8 mouse cellular contexts compared by ENCODE assay signal in genomic region chr17:8166454-8166853, GRCm38 (mm10). TPM values are rescaled to one million over a fixed set of nuclear protein-coding genes. Genes with fewer than 3 reads are reported as not detected.
DNase-seq lines count a peak whose midpoint lies in the region; ATAC-seq and TF ChIP-seq lines count a peak whose summit lies in the region.
"Not testable (repeated sequence)": the region's sequence is repeated elsewhere in the genome, so short reads cannot be mapped to it uniquely, and the experiment has no call there.

No protein-coding gene starts in this region.

- H3K9me3 ChIP-seq in ES-Bruce4 (replicated peaks; ENCODE audit: control insufficient read depth, insufficient read depth, low read length, poor library complexity, severe bottlenecking); forebrain, embryonic 11.5 days (ENCODE audit: control insufficient read depth, low read length); heart, embryonic 14.5 days (ENCODE audit: control insufficient read depth, low read length); intestine, embryonic 14.5 days (ENCODE audit: control insufficient read depth, low read length); kidney, postnatal 0 days (replicated peaks; ENCODE audit: low read length); liver, embryonic 13.5 days (replicated peaks); midbrain, embryonic 13.5 days; stomach, embryonic 15.5 days: not testable (repeated sequence)

- peak overlapping the region; percentile 93 for H3K9ac ChIP-seq in ES-Bruce4 (ENCODE audit: low read depth, poor library complexity, severe bottlenecking)
- H3K9ac ChIP-seq in forebrain, embryonic 11.5 days (ENCODE audit: low read length); heart, embryonic 14.5 days (ENCODE audit: low read length); intestine, embryonic 14.5 days (ENCODE audit: low read length); kidney, postnatal 0 days (ENCODE audit: low read depth, low read length); midbrain, embryonic 13.5 days (replicated peaks); stomach, embryonic 15.5 days: not testable (repeated sequence)
- H3K9ac ChIP-seq in liver, embryonic 13.5 days: peak overlapping the region; percentile 78; the same call in 1 of the 2 replicates

- H3K4me2 ChIP-seq in forebrain, embryonic 11.5 days (ENCODE audit: low read depth, low read length, severe bottlenecking): peak overlapping the region; percentile 38
- peak overlapping the region; percentile 52 for H3K4me2 ChIP-seq in heart, embryonic 14.5 days (ENCODE audit: low read length)
- H3K4me2 ChIP-seq in intestine, embryonic 14.5 days (ENCODE audit: low read length): peak overlapping the region; percentile 41
- peak overlapping the region; percentile 41 for H3K4me2 ChIP-seq in kidney, postnatal 0 days (ENCODE audit: low read length)
- H3K4me2 ChIP-seq in liver, embryonic 13.5 days: peak overlapping the region; percentile 57
- H3K4me2 ChIP-seq in midbrain, embryonic 13.5 days (replicated peaks): peak overlapping the region; percentile 55
- peak overlapping the region; percentile 34 for H3K4me2 ChIP-seq in stomach, embryonic 15.5 days

- ATAC-seq in forebrain, embryonic 11.5 days (replicated peaks; ENCODE audit: low FRiP score); heart, embryonic 14.5 days (ENCODE audit: insufficient number of reproducible peaks, insufficient read depth, low FRiP score, low read depth); intestine, embryonic 14.5 days (replicated peaks; ENCODE audit: low FRiP score, low TSS enrichment, low read depth); kidney, postnatal 0 days (replicated peaks; ENCODE audit: low FRiP score, low read depth); liver, embryonic 13.5 days (ENCODE audit: low read depth); midbrain, embryonic 13.5 days; stomach, embryonic 15.5 days (ENCODE audit: insufficient read depth, low FRiP score, low read depth): not testable (repeated sequence)

- not testable (repeated sequence) for TF ChIP-seq EP300 in ES-Bruce4 (IDR thresholded peaks at IDR 0.05; ENCODE audit: insufficient read depth, low read depth, low read length)

- H3K36me3 ChIP-seq in ES-Bruce4 (ENCODE audit: control insufficient read depth, insufficient read depth, low read length, poor library complexity, severe bottlenecking): peaks cover 26% of the 10 kb centered on the region
- H3K36me3 ChIP-seq in forebrain, embryonic 11.5 days (ENCODE audit: control insufficient read depth, insufficient read depth, low read length); stomach, embryonic 15.5 days: not testable (repeated sequence)
- peaks cover 29% of the 10 kb centered on the region for H3K36me3 ChIP-seq in heart, embryonic 14.5 days (ENCODE audit: control insufficient read depth, insufficient read depth, low read length)
- H3K36me3 ChIP-seq in intestine, embryonic 14.5 days (ENCODE audit: control insufficient read depth, insufficient read depth, low read length): peaks cover 29% of the 10 kb centered on the region
- peaks cover 18% of the 10 kb centered on the region for H3K36me3 ChIP-seq in kidney, postnatal 0 days (ENCODE audit: insufficient read depth, low read length)
- peaks cover 23% of the 10 kb centered on the region for H3K36me3 ChIP-seq in liver, embryonic 13.5 days
- H3K36me3 ChIP-seq in midbrain, embryonic 13.5 days: peaks cover 18% of the 10 kb centered on the region

- WGBS in forebrain, embryonic 11.5 days: 58% methylated on average over 2 of the region's 3 CpGs
- 0% methylated on average over 1 of the region's 3 CpGs for WGBS in heart, embryonic 14.5 days
- WGBS in intestine, embryonic 14.5 days: 17% methylated on average over 1 of the region's 3 CpGs
- 0% methylated on average over 1 of the region's 3 CpGs for WGBS in kidney, postnatal 0 days
- 34% methylated on average over 2 of the region's 3 CpGs for WGBS in liver, embryonic 13.5 days (ENCODE audit: insufficient replicate concordance)
- WGBS in midbrain, embryonic 13.5 days: 39% methylated on average over 2 of the region's 3 CpGs
- 24% methylated on average over 2 of the region's 3 CpGs for WGBS in stomach, embryonic 15.5 days

- not testable (repeated sequence) for TF ChIP-seq POLR2A in ES-Bruce4 (IDR thresholded peaks at IDR 0.05; ENCODE audit: insufficient read depth, low read length)

- not testable (repeated sequence) for H3K27me3 ChIP-seq in ES-Bruce4 (ENCODE audit: control insufficient read depth, insufficient read depth, low read length, poor library complexity, severe bottlenecking); forebrain, embryonic 11.5 days (ENCODE audit: control insufficient read depth, insufficient read depth, low read length); heart, embryonic 14.5 days (ENCODE audit: control insufficient read depth, insufficient read depth, low read length); intestine, embryonic 14.5 days (replicated peaks; ENCODE audit: control insufficient read depth, insufficient read depth, low read length); kidney, postnatal 0 days (ENCODE audit: insufficient read depth, low read length); liver, embryonic 13.5 days; midbrain, embryonic 13.5 days; stomach, embryonic 15.5 days (replicated peaks)

- peak overlapping the region; percentile 50; the same call in 1 of the 2 replicates for H3K4me3 ChIP-seq in ES-Bruce4 (ENCODE audit: low read depth, low read length)
- H3K4me3 ChIP-seq in forebrain, embryonic 11.5 days (ENCODE audit: low read depth, low read length): peak overlapping the region; percentile 43; the same call in 1 of the 2 replicates
- not testable (repeated sequence) for H3K4me3 ChIP-seq in heart, embryonic 14.5 days (ENCODE audit: control insufficient read depth in 1 of 2, insufficient read depth in 1 of 2, low read depth in 1 of 2, low read length in 2 of 2); kidney, postnatal 0 days (replicated peaks; ENCODE audit: low read depth, low read length); stomach, embryonic 15.5 days (replicated peaks)
- peak overlapping the region; percentile 43; the same call in 1 of the 2 replicates for H3K4me3 ChIP-seq in intestine, embryonic 14.5 days (ENCODE audit: low read depth, low read length)
- H3K4me3 ChIP-seq in liver, embryonic 13.5 days (replicated peaks): peak overlapping the region; percentile 69
- H3K4me3 ChIP-seq in midbrain, embryonic 13.5 days (replicated peaks): peak overlapping the region; percentile 55

- H3K4me1 ChIP-seq in ES-Bruce4 (ENCODE audit: control insufficient read depth, insufficient read depth, low read length); forebrain, embryonic 11.5 days (replicated peaks; ENCODE audit: control insufficient read depth, insufficient read depth, low read length); heart, embryonic 14.5 days (ENCODE audit: control insufficient read depth in 2 of 2, insufficient read depth in 2 of 2, low read length in 2 of 2); intestine, embryonic 14.5 days (replicated peaks; ENCODE audit: control insufficient read depth, insufficient read depth, low read length); kidney, postnatal 0 days (replicated peaks; ENCODE audit: insufficient read depth, low read length); liver, embryonic 13.5 days (replicated peaks); midbrain, embryonic 13.5 days (replicated peaks); stomach, embryonic 15.5 days: not testable (repeated sequence)

- not testable (repeated sequence) for TF ChIP-seq CTCF in ES-Bruce4 (IDR thresholded peaks at IDR 0.05; ENCODE audit: low read depth, low read length); kidney, postnatal 0 days (IDR thresholded peaks at IDR 0.05; ENCODE audit: low read depth)

- H3K27ac ChIP-seq in ES-Bruce4 (ENCODE audit: insufficient read depth, low read length); forebrain, embryonic 11.5 days (ENCODE audit: low read depth, low read length); heart, embryonic 14.5 days (replicated peaks in 1 of 2; ENCODE audit: control insufficient read depth in 1 of 2, insufficient read depth in 1 of 2, low read depth in 2 of 2, low read length in 2 of 2); intestine, embryonic 14.5 days (ENCODE audit: low read depth); kidney, postnatal 0 days; liver, embryonic 13.5 days; midbrain, embryonic 13.5 days; stomach, embryonic 15.5 days: not testable (repeated sequence)

- DNase-seq in forebrain, embryonic 11.5 days (ENCODE audit: low spot score); intestine, embryonic 14.5 days (ENCODE audit: low spot score); kidney, postnatal 0 days (ENCODE audit: low spot score); liver, embryonic 13.5 days: not testable (repeated sequence)

RNA-seq across cellular contexts. Expression of gene Fgfr1op, which starts 1.2 kb away (rescaled TPM):
- polyA plus RNA-seq in ES-Bruce4 (2011; ENCODE audit: insufficient read depth, insufficient read length, low read depth, missing spikeins): 77.8 and 78.5 TPM in 2 replicates
- 49.9 and 55.5 TPM in 2 replicates for polyA plus RNA-seq in forebrain, embryonic 11.5 days (2014; fragmentation: Nextera tagmentation; extraction: Ambion mirVana)
- polyA plus RNA-seq in heart, embryonic 14.5 days (2014; fragmentation: Nextera tagmentation; extraction: Ambion mirVana): 24.4 and 27.2 TPM in 2 replicates
- 36.0 and 44.4 TPM in 2 replicates for polyA plus RNA-seq in intestine, embryonic 14.5 days (2014; fragmentation: Nextera tagmentation; extraction: Ambion mirVana)
- 28.7 and 33.1 TPM in 2 replicates for polyA plus RNA-seq in kidney, postnatal 0 days (2015; fragmentation: Nextera tagmentation; extraction: Ambion mirVana)
- polyA plus RNA-seq in liver, embryonic 13.5 days (2015; fragmentation: Nextera tagmentation; extraction: Ambion mirVana): 13.4 and 17.4 TPM in 2 replicates
- polyA plus RNA-seq in midbrain, embryonic 13.5 days (2015; fragmentation: Nextera tagmentation; extraction: Ambion mirVana): 27.5 and 28.5 TPM in 2 replicates
- 29.5 and 30.2 TPM in 2 replicates for polyA plus RNA-seq in stomach, embryonic 15.5 days (2015; fragmentation: Nextera tagmentation; extraction: Ambion mirVana)

RNA-seq across cellular contexts. Expression of gene Rnaset2a, which starts 18.6 kb away (rescaled TPM):
- 2.2 and 2.4 TPM in 2 replicates for polyA plus RNA-seq in ES-Bruce4 (2011; ENCODE audit: insufficient read depth, insufficient read length, low read depth, missing spikeins)
- polyA plus RNA-seq in forebrain, embryonic 11.5 days (2014; fragmentation: Nextera tagmentation; extraction: Ambion mirVana): 13.6 and 14.1 TPM in 2 replicates
- polyA plus RNA-seq in heart, embryonic 14.5 days (2014; fragmentation: Nextera tagmentation; extraction: Ambion mirVana): 39.7 and 43.1 TPM in 2 replicates
- polyA plus RNA-seq in intestine, embryonic 14.5 days (2014; fragmentation: Nextera tagmentation; extraction: Ambion mirVana): 28.3 and 35.2 TPM in 2 replicates
- 92.4 and 98.7 TPM in 2 replicates for polyA plus RNA-seq in kidney, postnatal 0 days (2015; fragmentation: Nextera tagmentation; extraction: Ambion mirVana)
- 15.2 and 17.1 TPM in 2 replicates for polyA plus RNA-seq in liver, embryonic 13.5 days (2015; fragmentation: Nextera tagmentation; extraction: Ambion mirVana)
- polyA plus RNA-seq in midbrain, embryonic 13.5 days (2015; fragmentation: Nextera tagmentation; extraction: Ambion mirVana): 9.7 and 11.5 TPM in 2 replicates
- 32.5 and 34.4 TPM in 2 replicates for polyA plus RNA-seq in stomach, embryonic 15.5 days (2015; fragmentation: Nextera tagmentation; extraction: Ambion mirVana)

RNA-seq across cellular contexts. Expression of gene Gm49673, which starts 18.9 kb away (rescaled TPM):
- polyA plus RNA-seq in ES-Bruce4 (2011; ENCODE audit: insufficient read depth, insufficient read length, low read depth, missing spikeins): 0.26 TPM in 1 of 2 replicates, not detected in the other
- polyA plus RNA-seq in forebrain, embryonic 11.5 days (2014; fragmentation: Nextera tagmentation; extraction: Ambion mirVana): 0.21 TPM in 1 of 2 replicates, not detected in the other
- not detected in 2 replicates for polyA plus RNA-seq in heart, embryonic 14.5 days (2014; fragmentation: Nextera tagmentation; extraction: Ambion mirVana)
- polyA plus RNA-seq in intestine, embryonic 14.5 days (2014; fragmentation: Nextera tagmentation; extraction: Ambion mirVana): 0.28 TPM in 1 of 2 replicates, not detected in the other
- 0.62 and 0.89 TPM in 2 replicates for polyA plus RNA-seq in kidney, postnatal 0 days (2015; fragmentation: Nextera tagmentation; extraction: Ambion mirVana)
- not detected in 2 replicates for polyA plus RNA-seq in liver, embryonic 13.5 days (2015; fragmentation: Nextera tagmentation; extraction: Ambion mirVana)
- polyA plus RNA-seq in midbrain, embryonic 13.5 days (2015; fragmentation: Nextera tagmentation; extraction: Ambion mirVana): 0.15 and 0.22 TPM in 2 replicates
- polyA plus RNA-seq in stomach, embryonic 15.5 days (2015; fragmentation: Nextera tagmentation; extraction: Ambion mirVana): 0.18 and 0.24 TPM in 2 replicates
